Mouse (Mus musculus) liver, embryonic 14.5 days (tissue): ENCODE data around the gene St3gal6.
A peak's percentile ranks its signal among the peaks of the same experiment; 100 is the strongest.

Experiments used
- CTCF ChIP-seq: IDR thresholded peaks from 2 replicates; pipeline ENCODE4 v1.5.1; 2016; ENCODE audit warnings: antibody characterized with exemption, low read depth, control low read depth
- EP300 ChIP-seq: IDR thresholded peaks from 2 replicates; pipeline ENCODE4 v1.6.1; 2016; ENCODE audit warnings: antibody characterized with exemption, low read depth

- TF ChIP-seq CTCF (no peak), EP300 (peak; percentile 30; the same call in 1 of the 2 replicates)
Measured at GRCm38 (mm10) chr16:58449073-58449472, 75.0 kb downstream of the St3gal6 start.
